Mouse (Mus musculus) small intestine, adult 2 months (tissue): ENCODE measurements around the gene Hat1. TPM values are rescaled to one million over a fixed set of nuclear protein-coding genes. Genes with fewer than 3 reads are reported as not detected.

Experiments
- H3K27ac ChIP-seq: fragments of 200-500 bp; 2 replicates; pipeline ENCODE4 v1.5.1; 2012; ENCODE audit warnings: low read depth, low read length, control low read depth, inconsistent platforms; ENCODE audit not compliant: insufficient read depth
- H3K27me3 ChIP-seq: fragments of 200-500 bp; 2 replicates; pipeline ENCODE4 v1.6.1; 2012; ENCODE audit warnings: mild to moderate bottlenecking, moderate library complexity, low read length, inconsistent platforms; ENCODE audit not compliant: control insufficient read depth, insufficient read depth
- H3K36me3 ChIP-seq: fragments of 200-500 bp; 2 replicates; pipeline ENCODE4 v1.6.1; 2012; ENCODE audit warnings: mild to moderate bottlenecking, low read length, control low read depth, inconsistent platforms; ENCODE audit not compliant: control insufficient read depth, insufficient read depth
- H3K4me1 ChIP-seq: fragments of 200-500 bp; 2 replicates; pipeline ENCODE4 v1.6.1; 2012; ENCODE audit warnings: low read length, inconsistent platforms, mixed read lengths; ENCODE audit not compliant: control insufficient read depth, insufficient read depth, insufficient read length
- H3K4me3 ChIP-seq: fragments of 200-500 bp; 2 replicates; pipeline ENCODE4 v1.5.1; 2012; ENCODE audit warnings: low read depth, mild to moderate bottlenecking, control low read depth, inconsistent platforms, low read length, moderate library complexity
- CTCF ChIP-seq: fragments of 200-500 bp; IDR thresholded peaks from 2 replicates; pipeline ENCODE4 v1.5.1; 2012; ENCODE audit warnings: low read depth, mild to moderate bottlenecking, control low read depth, inconsistent platforms, low read length, moderate library complexity, mixed read lengths; ENCODE audit not compliant: insufficient replicate concordance, insufficient read length; ENCODE audit errors: extremely low read depth
- POLR2A ChIP-seq: fragments of 200-500 bp; IDR thresholded peaks from 2 replicates; pipeline ENCODE4 v1.6.1; 2012; ENCODE audit warnings: low read depth, mild to moderate bottlenecking, control low read depth, inconsistent platforms, low read length, moderate library complexity
- WGBS: fragments of 180-500 bp; shearing (Covaris S2); methylation state at CpG from one replicate; pipeline ENCODE4 v1.1.7; 2018; 5-methylcytosine and 5-hydroxymethylcytosine counted together
- polyA plus RNA-seq: library from polyadenylated mRNA; depleted of rRNA; stranded (reverse); fragments of >200 nt; gene quantifications from 2 replicates; pipeline ENCODE4 v1.2.3, GENCODE M21; 2012

The Hat1 gene
- polyA plus RNA-seq, 1 experiment = 0.62 TPM

- H3K27ac ChIP-seq = no peak overlapping the region
- H3K4me3 ChIP-seq = no peak overlapping the region
- peaks cover 16% of the 10 kb centered on the region for H3K36me3 ChIP-seq
- TF ChIP-seq POLR2A (no peak), CTCF (no peak)
- WGBS = 82% methylated on average over 4 of the region's 4 CpGs
- H3K27me3 ChIP-seq = no peaks in the 10 kb centered on the region
- H3K4me1 ChIP-seq = no peaks in the 10 kb centered on the region
Observed at GRCm38 (mm10) chr2:71424545-71424944, 35.8 kb downstream of the Hat1 start.

GRCm38 (mm10) chr2:71435440-71435839 is 46.7 kb downstream of the Hat1 start:
- Histone ChIP-seq H3K27me3 (no peaks in the 10 kb centered on the region), H3K4me1 (no peaks in the 10 kb centered on the region), H3K4me3 (no peak overlapping the region), H3K36me3 (peaks cover 16% of the 10 kb centered on the region), H3K27ac (no peak overlapping the region)
- TF ChIP-seq POLR2A (no peak), CTCF (no peak)
- 76% methylated on average over 4 of the region's 4 CpGs for WGBS

- Histone ChIP-seq H3K4me3 (no peak overlapping the region), H3K27me3 (no peaks in the 10 kb centered on the region), H3K4me1 (no peaks in the 10 kb centered on the region), H3K27ac (no peak overlapping the region), H3K36me3 (peaks cover 16% of the 10 kb centered on the region)
- TF ChIP-seq CTCF (no peak), POLR2A (no peak)
- WGBS = 39% methylated on average over 2 of the region's 2 CpGs
Observed at GRCm38 (mm10) chr2:71443376-71443775, 54.6 kb downstream of the Hat1 start.

GRCm38 (mm10) chr2:71445536-71446196 is 56.9 kb downstream of the Hat1 start:
- Histone ChIP-seq H3K4me1 (no peaks in the 10 kb centered on the region), H3K36me3 (peaks cover 7% of the 10 kb centered on the region), H3K4me3 (no peak overlapping the region), H3K27me3 (no peaks in the 10 kb centered on the region), H3K27ac (no peak overlapping the region)
- TF ChIP-seq CTCF (no peak), POLR2A (no peak)
- WGBS = 60% methylated on average over 17 of the region's 17 CpGs

- no peak for TF ChIP-seq POLR2A
- TF ChIP-seq CTCF = no peak
- Histone ChIP-seq H3K4me1 (peaks cover 3% of the 10 kb centered on the region; the same call in 1 of the 2 replicates), H3K36me3 (no peaks in the 10 kb centered on the region), H3K4me3 (no peak overlapping the region), H3K27me3 (no peaks in the 10 kb centered on the region), H3K27ac (no peak overlapping the region)
- 18% methylated on average over 2 of the region's 2 CpGs for WGBS
Observed at GRCm38 (mm10) chr2:71449604-71450003, 60.8 kb downstream of the Hat1 start.

GRCm38 (mm10) chr2:71451761-71452160 is 63.0 kb downstream of the Hat1 start:
- Histone ChIP-seq H3K27me3 (no peaks in the 10 kb centered on the region), H3K27ac (no peak overlapping the region), H3K36me3 (no peaks in the 10 kb centered on the region), H3K4me3 (no peak overlapping the region), H3K4me1 (peaks cover 3% of the 10 kb centered on the region; the same call in 1 of the 2 replicates)
- 79% methylated on average over 5 of the region's 5 CpGs for WGBS
- no peak for TF ChIP-seq CTCF
- TF ChIP-seq POLR2A = no peak

- Histone ChIP-seq H3K4me1 (peaks cover 3% of the 10 kb centered on the region; the same call in 1 of the 2 replicates), H3K27me3 (no peaks in the 10 kb centered on the region), H3K27ac (no peak within 1 kb of the TSS), H3K4me3 (peak within 1 kb of the TSS; percentile 93), H3K36me3 (no peaks in the 10 kb centered on the region)
- WGBS = under 1% methylated on average over 61 of the region's 61 CpGs
- peak; percentile 52; the same call in 1 of the 2 replicates for TF ChIP-seq POLR2A
- no peak for TF ChIP-seq CTCF
Observed at GRCm38 (mm10) chr2:71453161-71453916, 64.6 kb downstream of the Hat1 start, which contains the start of gene Metap1d. Gene Metap1d (plus strand): TSS chr2:71453276.
